Mouse (Mus musculus) ES-CJ7 (cell line): ENCODE measurements at regions not wholly inside any gene's neighbourhood (a gene's known extent, or its start where the extent isn't known, plus 50 kb on each side); places are given as distances from the start of the nearest gene placed in this dataset.

Source experiments
- DNase-seq: peaks from one replicate; pipeline ENCODE4 v3.0.0; 2011; ENCODE audit warnings: low read depth, low spot score

DNA sequence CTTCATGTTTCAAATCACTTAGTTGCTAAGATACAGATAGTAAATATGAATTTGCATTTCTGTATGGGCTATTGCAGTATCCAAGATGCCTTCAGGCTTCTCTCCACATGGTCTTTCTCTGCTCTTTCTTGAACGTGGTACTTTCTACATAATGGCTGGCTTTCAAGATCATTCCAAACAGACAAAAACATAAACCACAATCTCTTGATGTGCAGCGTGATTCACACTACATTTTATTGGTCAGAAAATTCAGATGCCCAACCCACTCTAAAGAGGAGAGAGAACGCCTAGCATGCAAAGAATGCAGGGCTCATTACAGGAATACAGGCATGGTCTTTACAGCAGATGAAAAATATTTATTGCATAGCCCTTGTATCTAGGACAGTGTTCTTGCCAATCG lies 235.2 kb downstream of the Papss1 start:
- DNase-seq, result no peak

DNA sequence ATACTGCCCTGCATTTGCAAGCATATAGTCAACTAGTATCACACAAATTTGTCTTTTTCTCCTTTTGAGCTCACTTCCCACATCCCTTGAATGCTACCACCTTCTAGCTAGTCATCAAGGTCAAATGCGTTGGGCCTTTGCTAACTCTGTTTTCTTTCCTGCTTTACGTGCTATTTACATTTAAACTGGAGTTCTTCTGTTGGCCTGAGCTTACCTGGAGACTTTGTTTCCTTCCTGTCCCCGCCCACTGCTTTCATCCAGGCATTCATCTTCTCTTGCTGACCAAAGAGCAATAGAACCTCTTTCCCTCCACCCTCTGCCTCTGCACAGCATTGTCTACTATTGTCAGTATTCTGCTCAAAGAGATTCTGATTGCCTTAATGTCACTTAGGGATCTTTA lies 237.0 kb downstream of the Papss1 start:
- DNase-seq, result peak; percentile 64

DNA sequence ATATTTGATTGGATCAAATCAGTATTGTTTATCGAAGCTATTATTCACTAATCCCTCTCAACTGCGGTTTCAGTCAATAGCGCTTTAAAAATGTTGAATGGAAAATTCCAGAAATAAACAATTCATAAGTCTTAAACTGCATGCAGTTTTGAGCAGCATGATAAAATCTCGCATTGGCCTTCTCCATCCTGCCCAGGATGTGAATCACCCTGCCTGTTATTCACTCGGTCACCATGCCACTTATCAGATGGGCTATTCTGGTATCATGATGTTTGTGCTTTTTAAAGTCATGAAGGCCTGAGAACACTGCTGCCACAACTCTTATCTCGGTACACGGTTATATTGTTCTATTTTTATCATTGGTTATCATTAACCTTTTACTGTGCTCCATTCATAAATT lies 238.3 kb downstream of the Papss1 start:
- DNase-seq, result no peak

DNA sequence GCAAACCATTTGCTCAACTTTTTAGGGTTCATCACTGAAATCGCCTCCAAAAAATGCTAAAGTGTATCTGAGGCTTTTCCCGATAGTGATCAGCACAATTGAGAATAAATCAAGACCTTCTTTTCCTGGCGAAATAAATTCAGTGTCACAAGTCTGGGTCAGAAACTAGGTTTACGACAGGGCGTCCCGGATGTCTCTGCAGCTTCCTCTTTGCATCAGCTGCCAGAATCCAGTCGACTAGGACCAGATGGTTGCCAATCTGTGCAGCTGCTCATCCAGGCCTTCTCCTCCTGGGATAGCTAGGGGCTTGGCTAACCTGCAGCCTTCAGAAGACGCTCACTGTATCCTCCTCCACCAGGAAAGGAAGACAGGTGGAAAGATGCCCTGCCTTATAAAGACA lies 243.6 kb downstream of the Papss1 start:
- DNase-seq, result no peak

DNA sequence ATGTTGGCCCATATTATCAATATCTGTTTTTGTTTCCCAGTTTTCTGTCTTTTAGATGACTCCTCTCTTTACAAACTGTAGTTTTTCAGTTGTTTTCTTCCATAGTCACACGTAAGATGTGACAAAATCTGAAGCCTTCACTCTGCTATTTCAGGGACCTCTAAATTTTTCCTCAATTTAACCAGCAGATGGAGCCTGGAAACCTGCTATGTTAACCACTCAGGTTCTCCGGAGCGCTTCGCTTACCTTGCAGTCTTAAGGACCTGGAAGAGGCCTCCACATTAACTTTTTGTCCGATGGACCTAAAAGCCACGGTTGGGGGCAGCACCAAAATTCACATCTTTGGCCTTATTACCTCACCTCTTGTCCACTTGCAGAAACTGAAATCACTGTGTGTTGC lies 248.4 kb downstream of the Papss1 start:
- DNase-seq, result peak; percentile 37

DNA sequence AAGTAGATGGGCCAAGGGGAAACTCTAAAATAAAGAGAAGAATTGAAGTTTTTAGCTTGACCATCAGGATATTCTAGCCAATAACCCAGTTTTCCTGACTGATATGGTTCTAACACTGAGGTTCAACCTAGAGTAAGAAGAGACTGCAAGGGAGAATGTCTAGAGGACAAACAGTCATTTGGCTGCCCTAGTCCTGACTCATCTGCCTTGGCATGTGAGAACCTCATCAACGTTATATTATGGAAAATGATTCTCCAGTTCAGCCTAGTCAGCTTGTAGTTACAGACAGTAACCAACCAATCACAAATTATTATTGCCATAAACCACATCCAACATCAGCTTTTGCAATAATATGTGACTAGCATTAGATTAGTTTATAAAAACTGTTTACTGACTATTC lies 254.2 kb downstream of the Papss1 start:
- DNase-seq, result no peak

DNA sequence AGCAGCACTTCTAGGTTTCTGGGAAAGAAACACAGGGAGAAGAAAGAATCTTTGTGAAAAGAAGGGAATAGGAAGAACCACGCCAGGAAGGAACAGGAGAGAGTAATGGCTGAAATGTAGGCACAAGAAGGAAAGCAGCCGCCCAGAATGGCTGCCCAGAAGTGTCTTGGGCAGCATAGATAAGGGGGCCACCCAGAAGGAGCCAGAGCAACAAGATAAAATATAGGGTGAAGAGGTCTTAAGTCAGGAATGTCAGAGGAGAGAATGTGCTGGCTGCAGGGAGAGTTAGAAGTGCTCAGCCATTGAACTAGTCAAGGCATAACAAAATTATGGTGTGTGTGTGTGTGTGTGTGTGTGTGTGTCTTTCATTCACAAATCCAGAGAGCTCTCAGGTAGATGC lies 227.7 kb upstream of the Dkk2 start:
- DNase-seq, result no peak

DNA sequence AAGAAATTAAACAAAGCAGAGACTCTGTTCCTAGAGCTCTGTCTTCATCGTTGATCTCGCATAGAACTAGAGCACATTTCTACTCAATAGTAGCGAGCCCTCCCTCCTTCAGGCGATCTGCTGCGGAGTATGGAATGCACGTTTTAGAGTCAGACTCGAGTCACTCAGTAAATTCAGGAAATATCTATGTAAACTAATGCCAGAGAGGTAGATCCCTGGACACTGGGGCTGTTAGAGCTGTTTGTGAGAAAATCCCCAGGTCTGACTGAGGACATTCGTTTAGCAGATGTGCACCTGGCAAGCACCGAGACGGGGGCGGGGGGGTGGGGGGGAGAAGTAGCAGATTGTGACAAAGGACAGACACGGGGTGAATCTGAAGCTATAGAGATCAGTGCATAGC lies 226.0 kb upstream of the Dkk2 start:
- DNase-seq, result no peak

DNA sequence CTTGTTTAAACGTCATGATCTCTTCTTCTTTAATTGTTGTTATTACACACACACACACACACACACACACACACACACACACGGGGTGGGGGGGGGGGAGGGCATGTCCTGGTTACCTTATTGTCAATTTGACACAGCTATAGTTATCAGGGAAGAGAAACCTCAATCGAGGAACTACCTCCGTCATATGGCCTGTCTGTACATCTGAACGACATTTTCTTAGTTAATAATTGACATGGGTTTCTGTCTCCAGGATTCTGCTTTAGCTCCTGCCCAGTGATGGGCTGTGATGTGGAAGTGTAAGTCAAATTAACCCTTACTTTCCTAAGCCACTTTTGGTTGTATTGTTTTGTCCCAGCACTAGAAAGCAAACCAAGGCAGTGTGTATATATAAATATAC lies 220.0 kb upstream of the Dkk2 start:
- DNase-seq, result no peak

DNA sequence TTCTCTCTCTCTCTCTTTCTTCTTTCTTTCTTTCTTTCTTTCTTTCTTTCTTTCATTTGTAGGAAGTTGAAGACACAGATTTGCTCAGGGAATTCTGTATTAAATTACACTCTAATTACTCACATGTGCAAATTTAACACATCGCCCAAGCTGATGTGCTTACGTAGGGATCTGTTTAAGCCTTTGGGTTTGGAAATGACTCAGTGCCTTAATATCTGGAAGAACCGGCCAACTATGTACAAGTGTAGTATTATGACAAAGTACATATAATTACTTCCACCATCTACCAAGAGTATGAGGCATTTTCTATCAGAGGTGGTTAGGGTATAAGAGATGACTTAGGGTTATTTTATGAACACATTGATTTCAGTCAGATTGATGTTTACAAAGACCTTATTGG lies 217.8 kb upstream of the Dkk2 start:
- no peak for DNase-seq

DNA sequence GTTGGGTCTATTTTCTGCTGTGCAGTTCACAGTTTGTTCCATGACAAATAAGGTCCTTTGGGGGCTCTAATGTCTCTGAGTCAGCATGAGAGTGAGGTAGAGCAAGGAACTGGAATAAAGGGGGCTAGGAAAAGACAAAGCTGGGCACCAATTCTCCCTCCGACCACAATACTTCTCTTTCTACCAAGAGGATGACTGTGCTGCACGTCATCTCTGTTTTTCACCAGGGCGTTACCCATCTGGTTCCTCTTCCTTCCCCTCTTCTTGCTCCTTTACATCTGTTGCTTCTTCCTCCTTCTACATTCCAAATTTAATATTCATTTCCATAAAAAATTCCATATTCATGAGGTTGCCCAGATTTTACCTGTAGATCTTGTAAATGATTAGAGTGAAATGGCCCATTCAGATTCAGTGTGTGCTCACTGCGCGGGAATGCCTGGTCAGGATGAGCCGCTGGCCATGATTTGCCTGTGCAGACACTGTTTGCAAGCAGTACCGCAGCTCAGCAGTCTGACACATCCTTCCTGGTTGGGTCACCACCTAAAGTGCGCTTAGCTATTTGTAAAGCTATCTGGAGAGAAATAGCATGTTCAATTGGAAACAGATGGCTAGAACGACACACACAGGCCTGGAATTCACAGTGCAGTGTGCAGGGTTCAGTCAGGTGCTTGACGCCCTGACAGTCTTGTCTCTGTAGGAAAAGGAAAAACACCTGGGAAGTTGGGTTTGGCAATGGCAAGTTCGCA lies 216.7 kb upstream of the Dkk2 start:
- no peak for DNase-seq

DNA sequence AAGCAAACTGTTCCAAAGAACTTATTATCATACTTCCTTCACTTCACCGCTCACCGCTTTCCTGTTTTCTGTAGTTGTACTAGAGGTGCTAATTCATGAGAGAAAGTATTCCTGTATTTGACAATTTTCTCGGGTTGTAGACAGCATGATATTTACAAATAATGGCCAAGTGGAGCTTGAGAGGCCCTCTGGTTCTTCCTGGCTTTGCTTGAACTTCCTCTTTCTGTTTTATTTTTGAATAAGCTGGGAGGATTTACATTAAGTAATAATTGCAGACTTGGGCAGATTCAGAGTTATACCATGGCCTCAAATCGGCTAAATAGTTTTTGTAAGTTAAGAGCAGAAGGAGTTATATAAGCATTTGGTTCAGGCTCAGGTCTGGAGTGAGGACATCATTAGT lies 215.8 kb upstream of the Dkk2 start:
- DNase-seq, result no peak

DNA sequence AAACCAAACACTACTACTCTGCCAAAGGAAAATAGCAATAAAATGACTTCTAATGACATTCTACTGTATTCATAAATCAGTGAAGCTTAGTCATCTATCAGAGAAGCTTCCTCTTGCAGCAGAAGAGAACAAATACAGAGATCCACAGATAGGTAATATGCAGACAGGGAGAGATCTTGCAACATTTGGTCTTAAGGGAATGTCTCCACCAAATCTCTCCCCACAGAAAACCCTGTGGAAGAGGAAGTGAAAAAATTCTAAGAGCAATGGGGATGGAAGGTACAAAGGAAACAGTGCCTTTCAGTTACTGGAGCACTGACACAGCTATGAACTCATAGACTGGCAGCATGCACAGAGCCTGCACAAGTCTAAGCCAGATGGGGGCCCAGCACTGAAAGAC lies 202.4 kb upstream of the Dkk2 start:
- DNase-seq, result no peak

DNA sequence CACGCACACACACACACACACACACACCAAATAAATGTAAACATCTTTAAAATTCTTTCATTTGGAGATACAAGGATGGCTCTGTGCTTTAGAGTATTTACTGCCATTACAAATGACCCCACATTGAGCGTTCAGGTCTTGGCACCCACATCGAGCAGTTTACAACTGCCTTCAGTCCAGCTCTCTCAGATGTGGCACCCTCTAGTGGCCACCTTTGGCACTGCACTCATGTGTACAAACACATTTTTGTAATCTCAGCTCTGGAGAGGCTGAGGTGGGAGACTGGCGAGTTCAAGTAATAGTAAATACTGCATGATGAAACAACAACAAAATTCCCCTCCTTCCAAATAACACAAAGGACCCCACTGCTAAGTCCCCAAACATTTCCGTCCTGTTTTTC lies 198.6 kb upstream of the Dkk2 start:
- peak; percentile 60 for DNase-seq

DNA sequence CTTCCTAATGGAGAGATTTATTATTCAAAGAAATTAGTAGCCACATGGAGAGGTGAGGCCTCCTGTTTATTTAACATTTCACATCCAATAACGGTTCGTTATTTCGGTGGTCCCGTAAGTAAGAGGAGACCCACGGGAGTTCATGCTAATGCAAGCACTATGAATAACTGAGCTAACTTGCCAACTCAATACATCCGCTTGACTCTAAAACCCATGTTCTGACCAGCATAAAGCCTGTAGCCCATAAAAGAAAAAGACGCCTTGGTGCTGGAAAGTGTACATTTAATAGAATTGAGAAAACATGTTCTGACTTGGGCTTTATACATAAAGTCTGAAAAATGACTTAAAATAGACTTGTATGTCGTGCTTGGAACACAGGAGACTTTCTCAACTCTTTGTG lies 198.1 kb upstream of the Dkk2 start:
- DNase-seq, result no peak

DNA sequence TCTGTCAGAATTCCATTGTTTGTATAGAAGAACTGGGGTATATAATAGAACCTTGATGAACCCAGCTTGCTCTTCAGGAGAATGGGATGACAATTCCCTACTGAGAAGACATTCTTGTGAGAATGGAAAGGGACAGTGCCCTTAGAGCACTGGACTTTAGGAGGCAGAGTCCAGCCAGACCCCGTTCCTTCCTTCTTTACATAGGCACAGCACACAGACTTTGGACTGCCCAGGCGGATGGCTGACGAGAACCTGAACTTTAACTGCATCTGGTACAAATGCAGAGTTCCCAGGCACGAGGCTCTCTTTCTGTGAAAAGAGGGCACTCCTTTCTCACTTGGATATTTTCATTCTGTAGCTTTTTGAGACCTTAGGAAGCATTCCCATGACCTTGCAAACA lies 197.4 kb upstream of the Dkk2 start:
- no peak for DNase-seq

DNA sequence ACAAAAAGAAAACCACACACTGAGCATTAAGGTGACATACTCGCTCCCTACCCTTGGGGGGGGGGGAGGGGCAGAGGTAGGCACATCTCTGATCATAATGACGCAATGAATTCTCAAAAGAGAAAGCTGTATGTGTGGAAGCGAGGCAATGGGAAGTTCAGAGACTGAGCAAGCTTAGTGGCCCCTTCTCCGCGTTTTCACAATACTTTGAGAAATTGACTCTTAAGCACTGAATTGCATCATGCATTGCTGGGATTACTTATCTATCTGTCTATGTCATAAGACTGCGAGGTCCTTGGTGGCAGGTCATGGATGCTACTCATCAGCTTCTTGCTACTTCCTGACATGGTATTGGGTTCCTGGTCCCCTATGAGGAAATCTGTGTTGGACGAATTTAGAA lies 193.2 kb upstream of the Dkk2 start:
- DNase-seq, result no peak

DNA sequence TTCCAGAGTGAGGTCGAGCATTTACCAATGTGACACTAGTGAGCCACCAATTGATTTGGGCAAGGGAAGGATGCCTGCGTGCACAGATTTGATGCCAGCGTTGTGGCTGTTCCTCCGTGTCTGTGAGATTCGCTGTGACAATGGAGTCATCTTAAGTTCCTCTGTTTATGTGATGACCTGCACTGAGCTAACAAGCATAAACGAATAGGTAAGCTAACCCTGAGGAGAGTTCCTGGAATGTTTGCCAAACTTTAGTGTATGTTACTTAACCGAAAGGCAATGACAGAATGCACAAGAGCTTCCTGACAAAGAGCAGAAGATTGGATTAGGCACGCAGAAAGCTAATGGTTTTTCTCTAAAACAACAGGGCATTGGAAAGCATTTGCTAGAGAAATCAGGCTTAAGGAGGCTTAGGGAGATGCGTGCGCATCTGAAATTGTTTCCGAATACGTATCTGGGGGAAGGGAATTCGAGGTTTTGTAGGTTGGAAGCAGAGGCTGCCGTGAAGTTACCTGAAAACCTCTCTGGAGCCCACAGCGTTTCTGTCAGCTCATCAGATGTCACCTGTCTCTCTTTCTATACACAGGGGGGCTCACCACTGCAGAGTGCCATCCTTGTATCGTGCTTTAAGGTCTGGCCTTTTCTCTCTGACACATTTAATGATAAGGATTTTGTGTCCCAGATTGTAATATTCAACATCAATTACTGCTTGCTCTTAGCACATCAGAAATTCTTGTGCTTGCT lies 191.9 kb upstream of the Dkk2 start:
- no peak for DNase-seq

DNA sequence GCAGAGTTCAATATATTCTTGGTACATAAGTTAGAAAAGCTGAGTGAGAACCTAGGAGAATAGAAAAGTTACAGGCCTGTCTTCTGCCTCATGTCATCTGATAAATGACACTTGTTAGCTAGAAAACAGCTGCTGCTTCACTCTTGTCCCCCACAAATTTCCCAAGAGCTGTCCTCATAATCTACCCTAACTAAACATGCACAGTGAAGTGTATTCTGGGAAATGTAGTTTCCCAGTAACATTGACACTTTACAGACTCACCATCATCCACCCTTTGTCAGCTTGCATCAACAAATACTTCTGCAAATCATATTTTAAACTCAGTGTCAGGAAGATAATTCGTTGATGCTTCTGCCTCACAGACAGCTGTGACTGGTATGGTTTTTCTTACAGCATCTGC lies 190.0 kb upstream of the Dkk2 start:
- no peak for DNase-seq

DNA sequence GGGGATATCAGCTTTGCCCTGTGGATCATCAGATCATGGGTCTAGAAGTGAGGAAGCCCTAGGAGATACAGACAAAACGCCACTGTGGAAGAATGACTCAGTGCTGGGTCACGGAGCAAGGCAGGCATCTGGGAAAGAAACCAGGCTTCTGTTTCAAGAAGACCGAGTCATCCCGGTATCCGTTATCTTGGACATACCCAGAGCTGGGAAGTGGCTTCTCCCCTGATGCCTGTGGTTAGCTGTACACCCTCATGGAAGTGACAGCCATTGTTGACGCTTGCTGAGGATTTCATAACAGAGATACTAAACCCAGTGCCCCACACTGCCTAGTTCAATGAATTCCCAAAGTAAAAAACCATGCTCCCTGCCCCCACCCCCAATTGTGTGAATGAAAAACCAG lies 171.6 kb upstream of the Dkk2 start:
- DNase-seq, result no peak

DNA sequence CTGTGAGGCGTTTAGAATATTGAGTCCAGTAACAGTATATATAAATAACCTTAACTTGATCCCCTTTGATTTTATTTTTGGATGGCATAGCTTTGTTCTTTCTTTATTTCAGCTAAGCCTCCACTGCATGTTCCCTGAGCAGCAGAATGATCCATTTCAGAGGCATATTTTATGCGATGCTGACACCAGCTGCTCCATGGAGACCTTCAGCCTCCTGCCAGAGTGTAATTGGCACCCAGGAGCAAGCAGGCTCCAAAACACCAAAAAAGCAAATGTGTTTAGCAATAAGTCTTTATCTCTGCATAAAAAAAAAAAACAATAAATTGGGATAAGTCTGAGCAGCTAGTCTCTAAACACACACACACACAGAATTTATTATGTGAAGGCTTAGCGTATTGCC lies 170.7 kb upstream of the Dkk2 start:
- DNase-seq, result no peak

DNA sequence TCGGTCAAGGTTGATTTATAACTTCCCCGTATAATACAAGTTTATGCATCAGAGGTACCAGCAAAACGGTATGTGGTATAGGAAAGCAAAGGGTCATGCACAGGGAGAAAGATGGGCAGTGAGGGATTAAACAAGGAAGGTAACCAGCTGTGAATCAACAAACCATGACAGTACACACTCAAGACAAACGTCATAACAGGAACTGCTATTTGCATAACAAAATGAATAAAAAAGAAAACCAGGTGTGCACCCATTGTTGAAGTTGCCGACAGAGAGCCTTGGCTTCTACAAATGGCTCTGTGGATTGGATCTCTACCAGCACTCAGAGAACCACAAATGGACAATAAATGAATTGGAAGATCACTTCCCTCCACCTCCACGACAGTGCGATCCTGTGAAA lies 170.1 kb upstream of the Dkk2 start:
- no peak for DNase-seq

DNA sequence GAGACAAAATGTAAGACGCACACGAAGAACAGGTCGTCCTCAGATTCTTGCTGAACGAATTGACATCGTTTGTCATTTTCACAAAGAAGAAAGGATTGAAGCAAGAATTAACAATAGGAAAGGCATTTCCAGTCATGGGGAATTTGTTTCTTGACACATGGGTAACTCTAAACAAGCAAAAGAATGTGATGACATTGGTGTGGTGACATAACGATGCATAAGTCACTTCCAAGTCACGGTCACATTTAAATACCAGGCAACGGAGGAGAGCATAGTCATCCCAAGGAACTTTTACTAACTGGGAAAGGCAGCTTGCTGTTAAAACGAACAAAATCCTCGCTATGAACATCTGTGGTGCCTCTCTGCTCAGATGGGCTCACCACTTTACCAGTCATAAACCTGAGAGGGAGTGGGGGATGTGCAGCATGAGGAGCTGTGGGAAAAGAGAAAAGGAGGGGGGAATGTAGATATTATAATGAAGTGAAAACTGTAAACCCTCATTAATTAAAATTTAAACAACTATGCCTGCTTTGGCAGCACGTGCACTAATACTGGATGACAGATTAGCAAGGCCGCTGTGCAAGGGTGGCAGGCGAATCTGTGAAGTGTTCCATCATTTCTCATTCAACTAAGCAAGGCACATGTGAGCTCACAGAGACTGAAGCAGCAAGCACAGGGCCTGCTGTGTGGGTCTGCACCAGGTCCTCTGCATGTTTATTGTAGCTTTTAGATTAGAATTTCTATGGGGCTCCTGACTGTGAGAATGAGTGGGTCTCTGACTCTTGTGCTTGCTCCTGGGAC lies 167.2 kb upstream of the Dkk2 start:
- no peak for DNase-seq
